Mouse (Mus musculus) forebrain, embryonic 14.5 days (tissue): ENCODE data around the gene Cx3cr1. TPM values are rescaled to one million over a fixed set of nuclear protein-coding genes. Genes with fewer than 3 reads are reported as not detected.
A peak's percentile ranks its signal among the peaks of the same experiment; 100 is the strongest.

Source experiments
- ATAC-seq: fragments of 200-750 bp; cut with Nextera tagmentation; 2 replicates; pipeline ENCODE4 v1.8.0; 2017; ENCODE audit warnings: mild to moderate bottlenecking, moderate library complexity
- DNase-seq: peaks from one replicate; pipeline ENCODE4 v3.0.0-alpha.2; 2015; ENCODE audit warnings: low spot score
- H3K27ac ChIP-seq: fragments of 300-500 bp; sonication (generic); 2 replicates; pipeline ENCODE4 v1.5.1; 2014; ENCODE audit warnings: low read depth, mild to moderate bottlenecking, control low read depth, low read length, moderate library complexity
- H3K27me3 ChIP-seq: fragments of 300-500 bp; sonication (generic); replicated peaks from 2 replicates; pipeline ENCODE4 v1.6.1; 2014; ENCODE audit warnings: low read length, control low read depth, mixed read lengths; ENCODE audit not compliant: control insufficient read depth, insufficient read depth
- H3K36me3 ChIP-seq: fragments of 300-500 bp; sonication (generic); 2 replicates; pipeline ENCODE4 v1.6.1; 2014; ENCODE audit warnings: low read length, control low read depth; ENCODE audit not compliant: control insufficient read depth, insufficient read depth
- H3K4me1 ChIP-seq: fragments of 300-500 bp; sonication (generic); 2 replicates; pipeline ENCODE4 v1.6.1; 2014; ENCODE audit warnings: antibody characterized with exemption, low read length, control low read depth; ENCODE audit not compliant: control insufficient read depth, insufficient read depth
- H3K4me2 ChIP-seq: fragments of 300-500 bp; sonication (generic); 2 replicates; pipeline ENCODE4 v1.6.1; 2014; ENCODE audit warnings: mild to moderate bottlenecking, control low read depth, low read length
- H3K4me3 ChIP-seq: fragments of 300-500 bp; sonication (generic); 2 replicates; pipeline ENCODE4 v1.5.1; 2014; ENCODE audit warnings: low read depth, low read length, control low read depth
- H3K9ac ChIP-seq: fragments of 300-500 bp; sonication (generic); 2 replicates; pipeline ENCODE4 v1.6.1; 2014; ENCODE audit warnings: mild to moderate bottlenecking, low read length, control low read depth, moderate library complexity
- H3K9me3 ChIP-seq: fragments of 300-500 bp; sonication (generic); replicated peaks from 2 replicates; pipeline ENCODE4 v1.6.1; 2016; ENCODE audit warnings: low read length, control low read depth, mixed read lengths; ENCODE audit not compliant: control insufficient read depth
- WGBS: fragments of 180-500 bp; shearing (Covaris S2); extraction: QIAGEN DNeasy Blood & Tissue Kit; methylation state at CpG from one replicate; pipeline ENCODE4 v1.1.7; 2014; 5-methylcytosine and 5-hydroxymethylcytosine counted together
- polyA plus RNA-seq: library from polyadenylated mRNA; unstranded; fragments of >200 nt; fragmentation: Nextera tagmentation; extraction: Ambion mirVana; gene quantifications from 2 replicates; pipeline ENCODE4 v1.2.1, GENCODE M21; 2014

The Cx3cr1 gene
- polyA plus RNA-seq, 1 experiment from 2014 or later = 2.5 TPM

GRCm38 (mm10) chr9:119979749-119980148, 89.9 kb downstream of the Cx3cr1 start:
- peaks cover 34% of the 10 kb centered on the region for H3K4me1 ChIP-seq
- ATAC-seq = no peak
- no peak overlapping the region for H3K9ac ChIP-seq
- WGBS = 42% methylated on average over 2 of the region's 2 CpGs
- H3K9me3 ChIP-seq = no peaks in the 10 kb centered on the region
- H3K27me3 ChIP-seq = 0 out of 2 replicates have a peak, but pooled peaks cover 4% of the 10 kb centered on the region
- no peak overlapping the region for H3K4me3 ChIP-seq
- no peak overlapping the region for H3K4me2 ChIP-seq
- no peak for DNase-seq
- no peaks in the 10 kb centered on the region for H3K36me3 ChIP-seq
- H3K27ac ChIP-seq = no peak overlapping the region

- Histone ChIP-seq H3K4me3 (no peak overlapping the region), H3K9me3 (no peaks in the 10 kb centered on the region), H3K27ac (no peak overlapping the region), H3K27me3 (0 out of 2 replicates have a peak, but pooled peaks cover 4% of the 10 kb centered on the region), H3K9ac (no peak overlapping the region), H3K36me3 (no peaks in the 10 kb centered on the region), H3K4me1 (peaks cover 34% of the 10 kb centered on the region), H3K4me2 (no peak overlapping the region)
- DNase-seq = peak; percentile 50
- 82% methylated on average over 6 of the region's 6 CpGs for WGBS
- ATAC-seq = no peak
Measured at GRCm38 (mm10) chr9:119978811-119979441, 90.8 kb downstream of the Cx3cr1 start.

GRCm38 (mm10) chr9:119978151-119978810, 91.4 kb downstream of the Cx3cr1 start:
- no peak overlapping the region for H3K27ac ChIP-seq
- no peak for DNase-seq
- 0 out of 2 replicates have a peak, but pooled peaks cover 4% of the 10 kb centered on the region for H3K27me3 ChIP-seq
- 45% methylated on average over 9 of the region's 9 CpGs for WGBS
- no peak overlapping the region for H3K9ac ChIP-seq
- no peak overlapping the region for H3K4me3 ChIP-seq
- ATAC-seq = no peak
- no peak overlapping the region for H3K4me2 ChIP-seq
- no peaks in the 10 kb centered on the region for H3K36me3 ChIP-seq
- H3K4me1 ChIP-seq = peaks cover 34% of the 10 kb centered on the region
- no peaks in the 10 kb centered on the region for H3K9me3 ChIP-seq

DNA sequence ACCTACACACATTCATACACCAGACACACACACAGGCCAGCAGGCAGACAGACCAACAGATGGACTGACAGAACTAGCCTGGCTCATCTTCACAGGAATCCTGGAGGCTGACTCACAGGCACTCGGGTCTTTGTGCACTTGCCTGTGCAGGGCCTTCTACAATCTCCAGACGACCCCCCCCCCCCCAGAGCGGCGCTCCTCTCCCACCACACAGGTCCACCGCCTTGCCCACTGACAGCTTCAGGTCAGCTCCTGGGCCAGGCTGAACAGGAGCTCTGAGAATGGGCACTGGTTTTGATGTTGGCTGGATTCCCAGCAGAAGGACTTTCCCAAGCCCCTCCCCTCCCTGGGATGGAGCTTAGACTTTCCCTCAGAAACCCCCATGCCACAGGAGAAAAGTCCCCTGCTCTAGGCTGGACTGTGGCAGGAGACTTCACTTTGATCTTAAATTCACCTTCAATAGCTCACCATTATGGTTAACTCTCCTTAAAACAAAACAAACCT, 92.1 kb downstream of the Cx3cr1 start:
- no peak overlapping the region for H3K27ac ChIP-seq
- H3K4me1 ChIP-seq = peaks cover 27% of the 10 kb centered on the region
- no peak overlapping the region for H3K4me2 ChIP-seq
- H3K36me3 ChIP-seq = no peaks in the 10 kb centered on the region
- DNase-seq (peak; percentile 44), ATAC-seq (no peak)
- H3K9ac ChIP-seq = no peak overlapping the region
- 0 out of 2 replicates have a peak, but pooled peaks cover 2% of the 10 kb centered on the region for H3K27me3 ChIP-seq
- 48% methylated on average over 5 of the region's 5 CpGs for WGBS
- no peaks in the 10 kb centered on the region for H3K9me3 ChIP-seq
- no peak overlapping the region for H3K4me3 ChIP-seq

- no peak overlapping the region for H3K27ac ChIP-seq
- H3K4me3 ChIP-seq = no peak overlapping the region
- no peaks in the 10 kb centered on the region for H3K36me3 ChIP-seq
- H3K4me1 ChIP-seq = peaks cover 20% of the 10 kb centered on the region
- H3K4me2 ChIP-seq = no peak overlapping the region
- H3K27me3 ChIP-seq = no peaks in the 10 kb centered on the region
- H3K9me3 ChIP-seq = no peaks in the 10 kb centered on the region
- no peak overlapping the region for H3K9ac ChIP-seq
- DNase-seq = no peak
- ATAC-seq = no peak
- 68% methylated on average over 17 of the region's 17 CpGs for WGBS
Measured at GRCm38 (mm10) chr9:119976704-119977556, 92.7 kb downstream of the Cx3cr1 start.

GRCm38 (mm10) chr9:119975286-119975685, 94.4 kb downstream of the Cx3cr1 start:
- no peak for DNase-seq
- no peak for ATAC-seq
- 96% methylated on average over 4 of the region's 4 CpGs for WGBS

DNA sequence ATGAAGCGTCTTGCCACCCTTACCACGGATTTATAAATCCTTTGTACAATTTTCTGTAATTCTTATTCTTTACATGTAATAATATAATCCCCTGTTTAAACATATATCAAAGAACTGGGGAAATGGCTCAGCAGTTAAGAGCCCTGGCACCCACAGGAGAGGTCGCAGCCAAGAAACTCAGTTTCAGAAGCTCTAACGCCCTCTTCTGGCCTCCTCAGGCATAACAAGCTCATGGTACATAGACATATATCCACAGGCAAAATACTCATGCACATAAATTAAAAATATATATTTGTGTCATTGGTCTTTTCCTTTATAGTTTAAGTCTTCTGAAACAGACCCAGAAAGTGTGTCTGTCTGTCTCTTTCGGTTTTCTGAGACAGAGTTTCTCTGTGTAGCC, 95.1 kb downstream of the Cx3cr1 start:
- Histone ChIP-seq H3K9ac (no peak overlapping the region), H3K36me3 (no peaks in the 10 kb centered on the region), H3K9me3 (no peaks in the 10 kb centered on the region), H3K4me3 (no peak overlapping the region), H3K27me3 (no peaks in the 10 kb centered on the region), H3K4me2 (no peak overlapping the region), H3K4me1 (peaks cover 25% of the 10 kb centered on the region), H3K27ac (no peak overlapping the region)
- DNase-seq (no peak), ATAC-seq (no peak)
- 82% methylated on average over 5 of the region's 5 CpGs for WGBS

More at GRCm38 (mm10) chr9:119975286-119975685, 94.4 kb downstream of the Cx3cr1 start:
- Histone ChIP-seq H3K4me3 (no peak overlapping the region), H3K27ac (no peak overlapping the region), H3K4me1 (peaks cover 25% of the 10 kb centered on the region), H3K9me3 (no peaks in the 10 kb centered on the region), H3K27me3 (no peaks in the 10 kb centered on the region), H3K4me2 (no peak overlapping the region), H3K36me3 (no peaks in the 10 kb centered on the region), H3K9ac (no peak overlapping the region)

GRCm38 (mm10) chr9:119973869-119974520, 95.7 kb downstream of the Cx3cr1 start:
- DNase-seq (no peak), ATAC-seq (no peak)
- Histone ChIP-seq H3K9ac (no peak overlapping the region), H3K36me3 (no peaks in the 10 kb centered on the region), H3K4me3 (no peak overlapping the region), H3K27ac (no peak overlapping the region), H3K4me2 (no peak overlapping the region), H3K4me1 (peaks cover 25% of the 10 kb centered on the region), H3K9me3 (no peaks in the 10 kb centered on the region), H3K27me3 (no peaks in the 10 kb centered on the region)
- 93% methylated on average over 27 of the region's 27 CpGs for WGBS
